Mouse (Mus musculus): Measurements from ENCODE around the gene Fbxo41. TPM values are rescaled to one million over a fixed set of nuclear protein-coding genes. Genes with fewer than 3 reads are reported as not detected.

Fbxo41 gene
- polyA plus RNA-seq, 1 experiment from 2014 or later: 0.03 TPM

DNA sequence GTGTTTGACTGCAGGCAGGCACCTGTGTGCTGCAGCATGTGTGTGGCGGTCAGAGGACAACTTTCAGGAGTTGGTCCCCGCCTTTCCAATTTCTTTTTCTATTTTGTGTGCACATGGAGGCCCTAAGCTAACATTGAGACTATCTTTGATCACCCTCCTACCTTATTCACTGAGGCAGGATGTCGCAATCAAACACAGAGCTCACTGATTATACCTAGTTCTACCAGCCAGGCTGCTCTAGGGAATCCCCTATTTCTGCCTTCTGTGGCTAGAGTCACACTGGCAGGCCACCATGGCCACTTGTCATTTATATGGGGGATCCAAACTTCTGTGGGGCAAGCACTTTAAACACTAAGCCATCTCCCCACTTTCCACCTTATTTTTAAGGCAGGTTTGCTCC is 13.1 kb downstream of the Fbxo41 start:
- Histone ChIP-seq H3K4me2 (no peak overlapping the region), H3K4me1 (replicated peaks) (no peaks in the 10 kb centered on the region), H3K9me3 (replicated peaks) (no peaks in the 10 kb centered on the region), H3K36me3 (no peaks in the 10 kb centered on the region), H3K27ac (no peak overlapping the region), H3K27me3 (peaks cover 32% of the 10 kb centered on the region), H3K4me3 (no peak overlapping the region), H3K9ac (no peak overlapping the region)
- 69% methylated on average over 3 of the region's 3 CpGs for WGBS
- no peak for ATAC-seq (replicated peaks; ENCODE audit: insufficient number of reproducible peaks, insufficient read depth, low FRiP score, low read depth)

- Histone ChIP-seq H3K4me2 (no peak overlapping the region), H3K9ac (no peak overlapping the region), H3K4me3 (no peak overlapping the region), H3K9me3 (replicated peaks) (no peaks in the 10 kb centered on the region), H3K4me1 (replicated peaks) (peaks cover 8% of the 10 kb centered on the region), H3K36me3 (no peaks in the 10 kb centered on the region), H3K27me3 (peaks cover 44% of the 10 kb centered on the region), H3K27ac (no peak overlapping the region)
- WGBS: 72% methylated on average over 4 of the region's 4 CpGs
- no peak for ATAC-seq (replicated peaks; ENCODE audit: insufficient number of reproducible peaks, insufficient read depth, low FRiP score, low read depth)
Measured at GRCm38 (mm10) chr6:85488510-85488909, 14.3 kb downstream of the Fbxo41 start.

GRCm38 (mm10) chr6:85485738-85486137 is 17.1 kb downstream of the Fbxo41 start:
- H3K27me3 ChIP-seq: peaks cover 70% of the 10 kb centered on the region

GRCm38 (mm10) chr6:85483843-85484721 is 18.7 kb downstream of the Fbxo41 start:
- Histone ChIP-seq H3K4me2 (peak overlapping the region; percentile 48), H3K9me3 (replicated peaks) (no peaks in the 10 kb centered on the region; the same call in 1 of the 2 replicates), H3K27me3 (peaks cover 80% of the 10 kb centered on the region), H3K4me3 (peak overlapping the region; percentile 32), H3K27ac (no peak overlapping the region), H3K9ac (no peak overlapping the region), H3K36me3 (no peaks in the 10 kb centered on the region), H3K4me1 (replicated peaks) (peaks cover 8% of the 10 kb centered on the region)
- 4% methylated on average over 92 of the region's 92 CpGs for WGBS
- ATAC-seq (replicated peaks; ENCODE audit: insufficient number of reproducible peaks, insufficient read depth, low FRiP score, low read depth): no peak

More at GRCm38 (mm10) chr6:85485738-85486137, 17.1 kb downstream of the Fbxo41 start:
- no peak overlapping the region for H3K4me3 ChIP-seq
- no peak overlapping the region for H3K27ac ChIP-seq
- H3K9ac ChIP-seq: no peak overlapping the region
- H3K36me3 ChIP-seq: no peaks in the 10 kb centered on the region
- ATAC-seq (replicated peaks; ENCODE audit: insufficient number of reproducible peaks, insufficient read depth, low FRiP score, low read depth): no peak
- 59% methylated on average over 2 of the region's 2 CpGs for WGBS
- H3K4me2 ChIP-seq: no peak overlapping the region
- peaks cover 8% of the 10 kb centered on the region for H3K4me1 ChIP-seq (replicated peaks)
- H3K9me3 ChIP-seq (replicated peaks): no peaks in the 10 kb centered on the region; the same call in 1 of the 2 replicates

- no peak overlapping the region for H3K27ac ChIP-seq
- 60% methylated on average over 16 of the region's 16 CpGs for WGBS
- peaks cover 83% of the 10 kb centered on the region for H3K27me3 ChIP-seq
- no peak overlapping the region for H3K4me3 ChIP-seq
- H3K4me1 ChIP-seq (replicated peaks): peaks cover 8% of the 10 kb centered on the region
- no peak overlapping the region for H3K9ac ChIP-seq
- ATAC-seq (replicated peaks; ENCODE audit: insufficient number of reproducible peaks, insufficient read depth, low FRiP score, low read depth): no peak
- no peak overlapping the region for H3K4me2 ChIP-seq
- H3K36me3 ChIP-seq: no peaks in the 10 kb centered on the region
- no peaks in the 10 kb centered on the region; the same call in 1 of the 2 replicates for H3K9me3 ChIP-seq (replicated peaks)
Measured at GRCm38 (mm10) chr6:85480685-85481084, 22.1 kb downstream of the Fbxo41 start.

GRCm38 (mm10) chr6:85479979-85480378 is 22.8 kb downstream of the Fbxo41 start:
- WGBS: 83% methylated on average over 5 of the region's 5 CpGs
- Histone ChIP-seq H3K4me2 (no peak overlapping the region), H3K4me1 (replicated peaks) (peaks cover 8% of the 10 kb centered on the region), H3K9ac (no peak overlapping the region), H3K4me3 (no peak overlapping the region), H3K27me3 (peaks cover 82% of the 10 kb centered on the region), H3K36me3 (no peaks in the 10 kb centered on the region), H3K9me3 (replicated peaks) (no peaks in the 10 kb centered on the region; the same call in 1 of the 2 replicates), H3K27ac (no peak overlapping the region)
- ATAC-seq (replicated peaks; ENCODE audit: insufficient number of reproducible peaks, insufficient read depth, low FRiP score, low read depth): no peak

GRCm38 (mm10) chr6:85478416-85478815 is 24.4 kb downstream of the Fbxo41 start:
- Histone ChIP-seq H3K36me3 (no peaks in the 10 kb centered on the region), H3K4me3 (no peak overlapping the region), H3K4me1 (replicated peaks) (no peaks in the 10 kb centered on the region), H3K27me3 (peaks cover 72% of the 10 kb centered on the region), H3K9ac (no peak overlapping the region), H3K9me3 (replicated peaks) (no peaks in the 10 kb centered on the region; the same call in 1 of the 2 replicates), H3K27ac (no peak overlapping the region), H3K4me2 (no peak overlapping the region)
- 26% methylated on average over 14 of the region's 14 CpGs for WGBS
- ATAC-seq (replicated peaks; ENCODE audit: insufficient number of reproducible peaks, insufficient read depth, low FRiP score, low read depth): no peak

GRCm38 (mm10) chr6:85477366-85477917 is 25.4 kb downstream of the Fbxo41 start:
- Histone ChIP-seq H3K27me3 (peaks cover 68% of the 10 kb centered on the region), H3K4me2 (no peak overlapping the region), H3K9me3 (replicated peaks) (no peaks in the 10 kb centered on the region; the same call in 1 of the 2 replicates), H3K36me3 (no peaks in the 10 kb centered on the region), H3K27ac (no peak overlapping the region), H3K4me3 (no peak overlapping the region), H3K4me1 (replicated peaks) (no peaks in the 10 kb centered on the region), H3K9ac (no peak overlapping the region)
- WGBS: 38% methylated on average over 10 of the region's 10 CpGs
- no peak for ATAC-seq (replicated peaks; ENCODE audit: insufficient number of reproducible peaks, insufficient read depth, low FRiP score, low read depth)

DNA sequence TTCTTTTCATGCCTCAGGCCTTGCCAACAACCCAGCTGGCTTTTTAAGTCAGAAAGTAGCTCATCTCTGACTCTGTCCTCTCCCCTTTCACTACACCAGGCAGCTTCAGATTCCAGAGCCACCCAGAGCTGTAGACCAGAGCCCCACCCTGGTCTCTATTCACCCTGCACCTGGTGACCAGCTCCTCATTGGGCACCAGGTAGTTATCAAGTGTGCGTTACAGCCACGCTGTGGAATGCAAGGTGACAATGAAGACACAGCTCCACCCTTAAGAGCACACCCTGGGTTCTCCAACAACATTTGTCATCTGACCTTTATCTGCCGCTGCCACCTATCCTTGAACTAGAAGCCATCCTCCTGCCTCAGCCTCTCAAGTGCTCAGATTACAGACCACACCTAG is 27.2 kb downstream of the Fbxo41 start:
- H3K36me3 ChIP-seq: no peaks in the 10 kb centered on the region
- H3K27me3 ChIP-seq: peaks cover 50% of the 10 kb centered on the region
- WGBS: 73% methylated on average over 3 of the region's 3 CpGs
- H3K4me2 ChIP-seq: no peak overlapping the region
- ATAC-seq (replicated peaks; ENCODE audit: insufficient number of reproducible peaks, insufficient read depth, low FRiP score, low read depth): no peak
- no peak overlapping the region for H3K9ac ChIP-seq
- H3K4me1 ChIP-seq (replicated peaks): no peaks in the 10 kb centered on the region
- H3K4me3 ChIP-seq: no peak overlapping the region
- H3K27ac ChIP-seq: no peak overlapping the region
- H3K9me3 ChIP-seq (replicated peaks): no peaks in the 10 kb centered on the region

DNA sequence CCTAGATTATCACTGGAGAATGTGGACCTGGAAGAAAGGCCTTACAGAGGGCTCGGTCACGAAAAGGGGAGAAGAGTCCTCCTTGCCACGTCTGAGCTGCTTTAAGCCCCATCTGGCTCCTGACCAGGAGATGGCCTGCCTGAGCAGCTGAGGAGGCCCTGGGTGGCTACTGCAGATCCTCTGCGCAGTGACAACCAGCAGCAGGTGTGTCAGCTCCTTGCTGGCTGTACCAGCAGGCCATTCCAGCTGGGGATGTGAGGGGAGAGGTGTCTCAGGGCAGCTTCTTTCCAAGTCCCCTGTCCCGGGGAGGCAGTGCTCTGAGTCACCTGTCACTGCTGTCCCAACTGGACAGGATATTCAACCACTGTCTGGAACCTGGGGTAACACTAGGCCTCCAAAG is 30.3 kb downstream of the Fbxo41 start:
- Histone ChIP-seq H3K4me3 (no peak overlapping the region), H3K9me3 (replicated peaks) (no peaks in the 10 kb centered on the region), H3K4me2 (no peak overlapping the region), H3K27me3 (peaks cover 23% of the 10 kb centered on the region), H3K36me3 (peaks cover 17% of the 10 kb centered on the region), H3K4me1 (replicated peaks) (no peaks in the 10 kb centered on the region), H3K9ac (no peak overlapping the region), H3K27ac (no peak overlapping the region)
- WGBS: 52% methylated on average over 5 of the region's 5 CpGs
- no peak for ATAC-seq (replicated peaks; ENCODE audit: insufficient number of reproducible peaks, insufficient read depth, low FRiP score, low read depth)

DNA sequence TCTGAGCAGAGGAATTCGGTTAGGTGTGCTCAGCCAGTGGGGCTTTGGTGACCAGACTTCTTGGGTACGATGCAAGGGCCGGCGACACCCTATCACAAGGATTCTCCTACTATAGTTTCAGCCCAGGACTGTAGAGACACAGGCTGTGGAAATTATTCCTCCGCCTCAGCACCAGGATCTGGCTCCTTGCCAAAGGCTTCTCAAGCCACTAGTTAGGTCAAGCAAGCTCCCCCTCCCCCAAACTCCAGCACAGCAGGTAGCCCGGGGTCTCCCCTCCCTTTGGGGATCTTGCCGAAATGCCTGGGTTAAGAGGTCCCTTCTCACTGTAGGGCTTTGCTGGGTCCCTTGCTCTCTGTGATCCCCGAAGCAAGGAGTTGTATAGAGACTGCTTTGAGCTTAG is 30.8 kb downstream of the Fbxo41 start:
- Histone ChIP-seq H3K4me3 (no peak overlapping the region), H3K9ac (no peak overlapping the region), H3K4me2 (no peak overlapping the region), H3K27ac (no peak overlapping the region), H3K4me1 (replicated peaks) (no peaks in the 10 kb centered on the region), H3K9me3 (replicated peaks) (no peaks in the 10 kb centered on the region), H3K36me3 (peaks cover 23% of the 10 kb centered on the region), H3K27me3 (peaks cover 20% of the 10 kb centered on the region; the same call in 1 of the 2 replicates)
- no peak for ATAC-seq (replicated peaks; ENCODE audit: insufficient number of reproducible peaks, insufficient read depth, low FRiP score, low read depth)
- 52% methylated on average over 8 of the region's 8 CpGs for whole genome bisulfite sequencing

Measured in heart, embryonic 15.5 days (tissue).